Mouse (Mus musculus): ENCODE measurements around the gene Itga11. TPM values are rescaled to one million over a fixed set of nuclear protein-coding genes. Genes with fewer than 3 reads are reported as not detected.

Gene Itga11
- total and polyA plus RNA-seq, 2 experiments from 2014 or later = 0.48 to 2.2 TPM

DNA sequence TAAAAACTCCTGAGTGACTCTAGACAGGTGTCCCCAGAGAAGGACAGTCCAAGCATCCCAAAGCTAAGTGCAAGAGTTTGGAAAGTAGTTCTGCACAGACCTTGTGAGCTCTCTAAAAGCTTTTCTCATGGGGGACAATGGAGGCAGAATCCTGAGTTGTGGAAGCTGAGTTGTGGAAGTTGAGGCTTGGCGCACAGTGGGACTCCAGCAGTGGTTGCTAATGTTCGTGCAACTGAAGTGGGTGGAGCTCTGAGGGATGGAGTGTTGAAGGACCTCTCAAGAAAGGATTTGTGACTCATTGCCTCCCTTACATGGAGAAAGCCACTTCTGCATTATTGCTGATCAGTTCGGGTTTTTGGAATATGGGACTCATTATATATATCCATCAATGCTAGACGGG is 1.8 kb downstream of the Itga11 start:
- WGBS = 78% methylated on average over 4 of the region's 4 CpGs
- Histone ChIP-seq H3K36me3 (ENCODE audit: insufficient read depth) (no peaks in the 10 kb centered on the region), H3K27me3 (ENCODE audit: insufficient read depth, low read length) (peaks cover 30% of the 10 kb centered on the region), H3K27ac (ENCODE audit: low read depth, low read length) (no peak overlapping the region), H3K4me1 (ENCODE audit: insufficient read depth) (peaks cover 5% of the 10 kb centered on the region; the same call in 1 of the 2 replicates), H3K4me3 (ENCODE audit: low read depth, low read length) (no peak overlapping the region), H3K4me2 (ENCODE audit: low read depth) (no peak overlapping the region), H3K9me3 (ENCODE audit: low read length) (no peaks in the 10 kb centered on the region), H3K9ac (no peak overlapping the region)
- ATAC-seq (no peak), DNase-seq (no peak)
- no peak for TF ChIP-seq CTCF (IDR thresholded peaks at IDR 0.05; ENCODE audit: low read depth)

DNA sequence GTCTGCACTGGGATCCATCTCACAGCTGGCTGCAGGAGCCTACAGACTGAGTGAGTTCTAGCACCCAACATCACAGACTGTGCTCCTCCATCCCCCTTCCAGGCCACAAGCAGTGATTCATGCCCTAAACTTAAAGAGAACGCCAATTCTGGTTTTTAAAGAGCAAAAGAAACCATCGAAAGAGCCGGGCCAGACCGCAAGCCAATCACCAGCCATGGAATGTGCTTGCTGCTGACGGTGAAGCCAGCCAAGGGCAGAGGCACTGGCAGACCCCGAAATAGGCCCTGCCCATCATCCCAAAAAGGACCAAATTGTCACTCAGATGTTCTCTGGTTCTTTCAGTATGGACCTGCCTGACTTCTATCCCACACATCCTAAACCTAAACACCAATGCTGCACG is 6.7 kb downstream of the Itga11 start:
- WGBS = 81% methylated on average over 7 of the region's 7 CpGs

GRCm38 (mm10) chr9:62689748-62690147 is 12.1 kb downstream of the Itga11 start:
- H3K9me3 ChIP-seq (ENCODE audit: low read length) = no peaks in the 10 kb centered on the region
- no peak for ATAC-seq
- no peak overlapping the region for H3K4me2 ChIP-seq (ENCODE audit: low read depth)
- no peak overlapping the region for H3K27ac ChIP-seq (ENCODE audit: low read depth, low read length)
- no peaks in the 10 kb centered on the region for H3K4me1 ChIP-seq (ENCODE audit: insufficient read depth)
- H3K9ac ChIP-seq = no peak overlapping the region
- H3K4me3 ChIP-seq (ENCODE audit: low read depth, low read length) = no peak overlapping the region
- no peaks in the 10 kb centered on the region for H3K36me3 ChIP-seq (ENCODE audit: insufficient read depth)
- no peak for TF ChIP-seq CTCF (IDR thresholded peaks at IDR 0.05; ENCODE audit: low read depth)
- 92% methylated on average over 10 of the region's 10 CpGs for WGBS
- H3K27me3 ChIP-seq (ENCODE audit: insufficient read depth, low read length) = no peaks in the 10 kb centered on the region
- no peak for DNase-seq

More for the DNA sequence above, 6.7 kb downstream of the Itga11 start:
- DNase-seq (no peak), ATAC-seq (no peak)
- Histone ChIP-seq H3K9ac (no peak overlapping the region), H3K9me3 (ENCODE audit: low read length) (no peaks in the 10 kb centered on the region), H3K27ac (ENCODE audit: low read depth, low read length) (no peak overlapping the region), H3K27me3 (ENCODE audit: insufficient read depth, low read length) (peaks cover 5% of the 10 kb centered on the region; the same call in 1 of the 2 replicates), H3K4me3 (ENCODE audit: low read depth, low read length) (no peak overlapping the region), H3K4me1 (ENCODE audit: insufficient read depth) (no peaks in the 10 kb centered on the region), H3K36me3 (ENCODE audit: insufficient read depth) (no peaks in the 10 kb centered on the region), H3K4me2 (ENCODE audit: low read depth) (no peak overlapping the region)
- TF ChIP-seq CTCF (IDR thresholded peaks at IDR 0.05; ENCODE audit: low read depth) = no peak

- DNase-seq (no peak), ATAC-seq (no peak)
- Histone ChIP-seq H3K27ac (ENCODE audit: low read depth, low read length) (no peak overlapping the region), H3K27me3 (ENCODE audit: insufficient read depth, low read length) (no peaks in the 10 kb centered on the region), H3K4me1 (ENCODE audit: insufficient read depth) (no peaks in the 10 kb centered on the region), H3K4me3 (ENCODE audit: low read depth, low read length) (no peak overlapping the region), H3K9me3 (ENCODE audit: low read length) (no peaks in the 10 kb centered on the region), H3K36me3 (ENCODE audit: insufficient read depth) (no peaks in the 10 kb centered on the region), H3K9ac (no peak overlapping the region), H3K4me2 (ENCODE audit: low read depth) (no peak overlapping the region)
- TF ChIP-seq CTCF (IDR thresholded peaks at IDR 0.05; ENCODE audit: low read depth) = no peak
- WGBS = 83% methylated on average over 5 of the region's 5 CpGs
These were observed 16.4 kb downstream of the Itga11 start for GRCm38 (mm10) chr9:62694054-62694453.

DNA sequence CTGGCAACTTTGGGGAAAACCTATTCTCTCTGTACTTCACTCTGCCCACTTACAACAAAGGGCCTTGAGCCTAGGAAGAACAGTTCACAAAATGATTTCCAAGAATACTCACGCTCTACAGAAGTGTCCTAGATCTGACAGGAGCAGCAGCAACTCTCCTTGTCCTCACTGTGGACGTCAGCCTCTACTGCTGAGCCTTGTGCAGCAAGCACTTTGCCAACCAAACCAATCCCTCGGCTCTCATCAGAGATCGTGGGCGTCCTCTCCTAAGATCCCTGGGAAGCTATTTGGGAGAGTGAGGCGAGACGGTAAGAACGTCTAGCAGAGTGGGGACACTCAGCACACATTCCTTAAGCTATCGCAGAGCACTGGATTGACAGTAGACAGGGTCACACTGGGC is 17.6 kb downstream of the Itga11 start:
- no peaks in the 10 kb centered on the region for H3K4me1 ChIP-seq (ENCODE audit: insufficient read depth)
- no peak for ATAC-seq
- DNase-seq = no peak
- H3K27ac ChIP-seq (ENCODE audit: low read depth, low read length) = no peak overlapping the region
- no peak overlapping the region for H3K4me3 ChIP-seq (ENCODE audit: low read depth, low read length)
- WGBS = 85% methylated on average over 9 of the region's 9 CpGs
- no peak overlapping the region for H3K4me2 ChIP-seq (ENCODE audit: low read depth)
- H3K9ac ChIP-seq = no peak overlapping the region
- H3K9me3 ChIP-seq (ENCODE audit: low read length) = no peaks in the 10 kb centered on the region
- no peaks in the 10 kb centered on the region for H3K27me3 ChIP-seq (ENCODE audit: insufficient read depth, low read length)
- no peak for TF ChIP-seq CTCF (IDR thresholded peaks at IDR 0.05; ENCODE audit: low read depth)
- H3K36me3 ChIP-seq (ENCODE audit: insufficient read depth) = no peaks in the 10 kb centered on the region

- DNase-seq = no peak
These were observed 19.2 kb downstream of the Itga11 start for GRCm38 (mm10) chr9:62696799-62697198.

GRCm38 (mm10) chr9:62707267-62707666 is 29.6 kb downstream of the Itga11 start:
- DNase-seq (no peak), ATAC-seq (no peak)
- Histone ChIP-seq H3K27ac (ENCODE audit: low read depth, low read length) (no peak overlapping the region), H3K4me2 (ENCODE audit: low read depth) (no peak overlapping the region), H3K9ac (no peak overlapping the region), H3K36me3 (ENCODE audit: insufficient read depth) (no peaks in the 10 kb centered on the region), H3K4me1 (ENCODE audit: insufficient read depth) (no peaks in the 10 kb centered on the region), H3K27me3 (ENCODE audit: insufficient read depth, low read length) (no peaks in the 10 kb centered on the region), H3K4me3 (ENCODE audit: low read depth, low read length) (no peak overlapping the region), H3K9me3 (ENCODE audit: low read length) (no peaks in the 10 kb centered on the region)
- TF ChIP-seq CTCF (IDR thresholded peaks at IDR 0.05; ENCODE audit: low read depth) = no peak
- WGBS = 87% methylated on average over 4 of the region's 4 CpGs

More at GRCm38 (mm10) chr9:62696799-62697198, 19.2 kb downstream of the Itga11 start:
- no peak for TF ChIP-seq CTCF (IDR thresholded peaks at IDR 0.05; ENCODE audit: low read depth)
- no peak overlapping the region for H3K4me3 ChIP-seq (ENCODE audit: low read depth, low read length)
- no peaks in the 10 kb centered on the region for H3K27me3 ChIP-seq (ENCODE audit: insufficient read depth, low read length)
- no peak overlapping the region for H3K9ac ChIP-seq
- no peaks in the 10 kb centered on the region for H3K9me3 ChIP-seq (ENCODE audit: low read length)
- no peak overlapping the region for H3K27ac ChIP-seq (ENCODE audit: low read depth, low read length)
- H3K4me2 ChIP-seq (ENCODE audit: low read depth) = no peak overlapping the region
- WGBS = 88% methylated on average over 4 of the region's 4 CpGs
- no peaks in the 10 kb centered on the region for H3K36me3 ChIP-seq (ENCODE audit: insufficient read depth)
- ATAC-seq = no peak
- H3K4me1 ChIP-seq (ENCODE audit: insufficient read depth) = no peaks in the 10 kb centered on the region

DNA sequence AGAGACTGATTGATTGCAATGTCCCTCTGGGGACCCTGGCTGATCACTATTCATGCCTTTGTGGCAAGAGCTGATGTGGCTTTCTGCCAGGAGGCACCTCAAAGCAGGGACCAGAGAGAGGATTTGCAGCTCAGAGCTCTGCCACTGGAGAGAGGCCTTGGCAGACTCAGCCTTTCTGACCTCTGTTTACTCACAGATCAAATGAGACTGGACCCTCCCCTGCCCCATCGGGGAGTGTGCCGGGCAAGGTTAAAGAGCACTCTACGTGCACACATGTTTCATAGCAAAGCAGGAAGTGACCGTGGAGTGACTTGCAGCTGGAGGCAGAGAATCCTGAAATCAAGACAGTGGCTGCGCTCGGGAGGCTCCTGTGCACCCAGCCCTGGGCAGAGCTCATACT is 30.2 kb downstream of the Itga11 start:
- H3K9me3 ChIP-seq (ENCODE audit: low read length) = no peaks in the 10 kb centered on the region
- DNase-seq = no peak

More for the DNA sequence above, 30.2 kb downstream of the Itga11 start:
- Histone ChIP-seq H3K4me3 (ENCODE audit: low read depth, low read length) (no peak overlapping the region), H3K4me2 (ENCODE audit: low read depth) (no peak overlapping the region), H3K27me3 (ENCODE audit: insufficient read depth, low read length) (no peaks in the 10 kb centered on the region), H3K36me3 (ENCODE audit: insufficient read depth) (no peaks in the 10 kb centered on the region), H3K27ac (ENCODE audit: low read depth, low read length) (no peak overlapping the region), H3K4me1 (ENCODE audit: insufficient read depth) (no peaks in the 10 kb centered on the region), H3K9ac (no peak overlapping the region)
- no peak for ATAC-seq
- TF ChIP-seq CTCF (IDR thresholded peaks at IDR 0.05; ENCODE audit: low read depth) = no peak
- WGBS = 74% methylated on average over 6 of the region's 6 CpGs
